Mouse (Mus musculus): ENCODE measurements around the gene Flcn.

GRCm38 (mm10) chr11:59769738-59770137 is 40.1 kb downstream of the Flcn start:
- TF ChIP-seq POLR2A (IDR thresholded peaks at IDR 0.05; ENCODE audit: borderline replicate concordance, extremely low read depth, low read depth, low read length): no peak
- no peak for TF ChIP-seq CTCF (IDR thresholded peaks at IDR 0.05; ENCODE audit: insufficient read depth, low read length)

Measured in lung, adult 2 months (tissue).